Mouse (Mus musculus) left cerebral cortex, adult 18-20 months (tissue): ENCODE results near the gene Pknox2. TPM values are rescaled to one million over a fixed set of nuclear protein-coding genes. Genes with fewer than 3 reads are reported as not detected.

Experiments
- DNase-seq, 2 experiments: peaks; one replicate each; pipeline ENCODE4 v3.0.0; 2021 to 2022; ENCODE audit warnings: low spot score in 2 of 2, mixed read lengths in 1 of 2
- total RNA-seq, 2 experiments: library from RNA; stranded (reverse); gene quantifications; 2 replicates each; pipeline ENCODE4 v1.2.3; 2021

The Pknox2 gene
- total RNA-seq, 2 experiments from 2014 or later: 83.0 to 90.7 TPM

DNA sequence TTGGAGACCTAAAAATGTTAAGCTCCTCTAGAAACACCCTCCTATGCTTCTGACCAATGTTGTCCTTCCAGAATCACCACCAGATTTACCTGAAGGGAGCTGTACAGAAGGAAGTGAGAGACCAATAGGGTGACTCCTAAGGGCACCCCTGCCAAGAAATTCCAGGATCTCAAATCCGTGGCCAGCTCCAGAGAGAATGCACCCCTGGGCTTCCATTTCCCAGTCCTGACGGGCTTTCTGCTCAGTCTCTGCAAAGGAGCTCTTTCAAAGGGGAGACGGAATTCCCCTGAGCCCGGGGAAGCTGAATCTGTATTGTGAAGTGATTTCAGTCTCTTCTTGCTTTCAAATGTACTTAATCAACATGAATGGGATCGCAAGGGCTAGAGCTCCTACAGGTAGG lies 43.4 kb downstream of the Pknox2 start:
- no peak for DNase-seq

GRCm38 (mm10) chr9:37101059-37101940 lies 45.9 kb downstream of the Pknox2 start:
- no peak for DNase-seq

GRCm38 (mm10) chr9:37099595-37099994 lies 47.6 kb downstream of the Pknox2 start:
- no peak for DNase-seq

DNA sequence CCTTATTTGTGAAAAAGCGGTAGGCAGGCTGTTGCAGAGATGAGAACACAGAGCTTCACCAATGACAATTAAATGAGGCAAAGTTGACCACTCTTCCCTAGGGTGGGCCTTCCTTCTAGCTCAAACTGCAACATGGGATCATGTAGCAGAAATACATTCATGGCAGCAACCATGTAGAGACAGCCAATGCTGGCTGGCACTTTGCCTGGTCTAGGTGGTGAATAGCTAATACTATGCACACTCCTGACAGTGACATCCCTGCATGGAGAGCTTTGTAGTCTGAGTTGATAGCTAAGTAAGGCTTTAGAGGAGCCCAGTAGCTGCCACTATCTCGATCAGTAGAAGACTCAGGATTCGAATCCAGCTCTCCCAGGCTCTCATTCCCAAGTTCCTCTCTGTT lies 48.6 kb downstream of the Pknox2 start:
- no peak for DNase-seq

DNA sequence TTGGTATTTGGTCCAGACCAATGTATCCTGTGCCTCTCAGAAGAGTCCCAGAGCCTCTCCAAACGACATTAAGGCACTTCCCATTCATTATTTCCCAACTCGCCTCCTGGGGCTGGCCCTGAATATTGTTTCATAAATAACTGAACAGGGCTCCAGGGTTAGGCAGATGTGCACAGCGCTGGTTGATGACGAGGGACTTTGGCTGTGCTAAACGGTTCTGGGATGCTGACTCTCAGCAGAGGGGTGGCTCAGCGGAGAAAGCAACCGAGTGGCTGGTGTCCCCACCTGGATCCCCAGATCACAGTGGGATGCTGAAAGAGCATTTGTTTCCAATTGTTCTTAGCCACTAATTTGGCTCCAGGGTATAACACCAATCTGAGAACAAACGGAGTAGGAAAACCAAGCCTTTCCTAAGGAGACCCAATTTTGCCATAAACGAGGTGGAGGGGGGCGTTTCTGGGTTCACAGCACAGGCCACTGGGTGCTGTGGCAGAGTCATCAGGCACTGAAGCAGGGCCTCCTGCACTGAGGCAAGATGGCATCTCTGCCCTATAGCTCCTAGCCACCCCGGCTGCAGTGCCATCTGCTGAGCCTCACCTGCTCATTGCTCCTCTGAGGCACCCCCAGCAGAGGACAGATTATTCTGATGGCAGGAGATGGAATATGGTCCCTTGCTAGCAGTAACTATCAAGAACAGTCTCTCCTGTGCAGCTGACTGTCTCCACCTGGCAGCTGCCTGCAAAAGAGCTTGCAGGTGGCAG lies 52.8 kb downstream of the Pknox2 start:
- no peak for DNase-seq

GRCm38 (mm10) chr9:37093086-37093485 lies 54.1 kb downstream of the Pknox2 start:
- DNase-seq: no peak

GRCm38 (mm10) chr9:37089894-37090652 lies 57.1 kb downstream of the Pknox2 start:
- DNase-seq: no peak

DNA sequence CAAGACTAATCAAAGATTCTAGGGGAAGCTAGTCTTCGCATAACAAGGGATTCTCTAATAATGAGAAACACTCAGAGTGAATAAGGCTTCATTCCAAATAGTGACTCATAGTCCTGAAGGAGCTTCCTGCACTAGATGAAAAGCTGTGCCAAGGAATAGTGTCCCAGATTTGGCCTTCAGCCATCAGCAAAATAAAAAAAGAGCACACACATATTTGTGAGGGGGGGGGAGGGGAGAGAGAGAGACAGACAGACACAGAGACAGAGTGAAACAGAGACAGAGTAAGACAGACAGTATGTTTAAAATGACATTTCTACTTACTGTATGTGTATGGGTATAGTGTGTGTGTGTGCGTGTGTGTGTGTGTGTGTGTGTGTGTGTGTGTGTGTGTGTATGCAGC lies 61.8 kb downstream of the Pknox2 start:
- DNase-seq: no peak

DNA sequence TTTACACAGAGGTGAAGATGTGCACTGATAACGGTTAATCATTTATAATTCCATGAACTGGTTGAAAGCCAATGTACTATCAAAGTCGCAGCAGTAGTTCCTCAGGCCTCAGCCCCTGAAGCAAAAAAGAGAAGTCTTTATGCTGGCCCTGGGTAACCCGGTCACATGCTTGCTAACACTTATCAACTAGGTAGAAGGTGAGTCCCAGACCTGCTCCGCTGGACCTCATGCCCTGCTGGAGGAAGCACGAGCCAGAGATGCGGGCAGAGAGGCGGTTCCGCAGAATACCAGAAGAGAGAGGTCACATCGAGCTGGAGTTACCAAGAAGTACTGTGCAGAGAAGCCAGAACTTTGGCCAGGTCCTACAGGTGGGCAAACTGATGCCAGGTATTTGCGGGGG lies 65.0 kb downstream of the Pknox2 start:
- no peak for DNase-seq

- DNase-seq: no peak
Measured at GRCm38 (mm10) chr9:37080309-37080708, 66.9 kb downstream of the Pknox2 start.

GRCm38 (mm10) chr9:37077063-37077418 lies 70.2 kb downstream of the Pknox2 start:
- DNase-seq: peak in 1 of 2 experiments; percentile 17

GRCm38 (mm10) chr9:37076386-37077062 lies 70.7 kb downstream of the Pknox2 start:
- peak in 1 of 2 experiments; percentile 53 for DNase-seq

- DNase-seq: no peak
Measured at GRCm38 (mm10) chr9:37075903-37076302, 71.3 kb downstream of the Pknox2 start.

GRCm38 (mm10) chr9:37069391-37070312 lies 77.6 kb downstream of the Pknox2 start:
- no peak for DNase-seq

- DNase-seq: no peak
Measured at GRCm38 (mm10) chr9:37067473-37067830, 79.8 kb downstream of the Pknox2 start.

GRCm38 (mm10) chr9:37066732-37067472 lies 80.3 kb downstream of the Pknox2 start:
- no peak for DNase-seq

DNA sequence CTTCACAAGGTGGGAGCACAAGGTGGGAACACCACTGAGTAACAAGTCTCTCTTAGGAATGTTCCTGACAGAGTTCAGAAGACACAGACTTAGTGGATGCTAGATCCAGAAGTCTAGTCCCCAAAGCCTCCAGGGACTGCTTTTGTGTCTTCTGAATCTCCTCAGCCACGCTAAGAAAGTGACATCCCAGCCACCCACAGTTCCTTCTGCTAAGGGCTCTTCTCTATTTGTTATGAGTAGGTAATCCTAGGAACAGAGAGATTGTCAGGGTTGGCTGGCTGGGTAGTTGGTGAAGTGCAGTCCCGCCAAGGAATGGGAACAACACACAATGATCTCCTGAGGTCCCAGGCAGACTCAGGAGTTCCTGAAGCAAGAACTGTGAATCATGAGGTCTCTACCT lies 85.6 kb downstream of the Pknox2 start:
- DNase-seq: no peak

DNA sequence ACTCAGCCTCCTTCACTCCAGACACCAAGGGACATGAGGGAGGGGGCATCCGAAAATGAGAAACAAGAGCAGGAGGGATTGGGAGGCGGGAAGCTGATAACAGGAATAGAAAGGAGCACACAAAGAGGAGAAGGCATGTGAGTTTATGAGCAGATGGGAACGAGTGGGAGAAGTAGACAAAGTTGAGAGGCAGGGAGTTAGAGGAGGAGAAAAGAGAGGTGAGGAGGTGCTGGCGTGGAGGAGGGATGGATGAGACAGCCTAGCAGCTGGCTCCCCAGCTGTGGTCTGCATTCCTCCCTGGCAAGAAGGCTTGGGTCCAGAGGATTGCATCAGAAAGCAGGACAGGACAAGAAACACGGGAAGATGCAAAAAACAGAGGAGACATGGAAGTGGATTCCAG lies 92.5 kb downstream of the Pknox2 start:
- peak; percentile 61 to 74 for DNase-seq
